Mouse (Mus musculus) urinary bladder, postnatal 4 days (tissue): Measurements from ENCODE around the gene Irf1.
"Not testable (repeated sequence)": the region's sequence is repeated elsewhere in the genome, so short reads cannot be mapped to it uniquely, and the experiment has no call there.

Experiments
- DNase-seq, 2 experiments: peaks; one replicate each; pipeline ENCODE4 v3.0.0; 2021 to 2022; ENCODE audit warnings: low spot score in 2 of 2

The Irf1 gene

GRCm38 (mm10) chr11:53769760-53770124, at the start of gene Irf1:
TSS of gene Irf1 (plus strand) at chr11:53770014.
- peak; percentile 93 to 97 for DNase-seq

- no peak for DNase-seq
Observed at GRCm38 (mm10) chr11:53720715-53721114, 49.1 kb upstream of the Irf1 start, which contains the start of gene Il5. TSS of gene Il5 (plus strand) at chr11:53720794.

- DNase-seq: no peak
Observed at GRCm38 (mm10) chr11:53731457-53731856, 38.4 kb upstream of the Irf1 start.

GRCm38 (mm10) chr11:53732244-53732643, 37.6 kb upstream of the Irf1 start:
- no peak for DNase-seq

GRCm38 (mm10) chr11:53733824-53734223, 36.0 kb upstream of the Irf1 start:
- DNase-seq: no peak

GRCm38 (mm10) chr11:53734431-53734830, 35.4 kb upstream of the Irf1 start:
- DNase-seq: no peak

- no peak for DNase-seq
Observed at GRCm38 (mm10) chr11:53734970-53735681, 34.7 kb upstream of the Irf1 start.

- peak in 1 of 2 experiments; percentile 48 for DNase-seq
Observed at GRCm38 (mm10) chr11:53735682-53736245, 34.0 kb upstream of the Irf1 start.

- DNase-seq: peak; percentile 64 to 82
Observed at GRCm38 (mm10) chr11:53736771-53737572, 32.8 kb upstream of the Irf1 start.

GRCm38 (mm10) chr11:53737573-53737946, 32.3 kb upstream of the Irf1 start:
- DNase-seq: no peak

GRCm38 (mm10) chr11:53742353-53742752, 27.5 kb upstream of the Irf1 start:
- DNase-seq: no peak

- no peak for DNase-seq
Observed at GRCm38 (mm10) chr11:53745260-53745659, 24.6 kb upstream of the Irf1 start.

GRCm38 (mm10) chr11:53747985-53748384, 21.8 kb upstream of the Irf1 start:
- DNase-seq: no peak

- no peak for DNase-seq
Observed at GRCm38 (mm10) chr11:53748614-53749013, 21.2 kb upstream of the Irf1 start.

GRCm38 (mm10) chr11:53749306-53749705, 20.5 kb upstream of the Irf1 start:
- no peak for DNase-seq

GRCm38 (mm10) chr11:53749716-53750352, 20.0 kb upstream of the Irf1 start:
- no peak for DNase-seq

- DNase-seq: no peak
Observed at GRCm38 (mm10) chr11:53755011-53755595, 14.7 kb upstream of the Irf1 start.

- no peak for DNase-seq
Observed at GRCm38 (mm10) chr11:53757612-53758011, 12.2 kb upstream of the Irf1 start.

- DNase-seq: not testable (repeated sequence)
Observed at GRCm38 (mm10) chr11:53758033-53758432, 11.8 kb upstream of the Irf1 start.

- peak in 1 of 2 experiments; percentile 57 for DNase-seq
Observed at GRCm38 (mm10) chr11:53758791-53759351, 10.9 kb upstream of the Irf1 start.
